Mouse (Mus musculus) layer of hippocampus, postnatal 10 days (tissue): ENCODE measurements around the gene Foxj3. TPM values are rescaled to one million over a fixed set of nuclear protein-coding genes. Genes with fewer than 3 reads are reported as not detected.

ENCODE experiments used
- DNase-seq, 2 experiments: peaks; one replicate each; pipeline ENCODE4 v3.0.0; 2021; ENCODE audit warnings: low spot score in 2 of 2
- total RNA-seq, 2 experiments: library from RNA; stranded (reverse); gene quantifications; 2 replicates each; pipeline ENCODE4 v1.2.3; 2021

Gene Foxj3
- total RNA-seq, 2 experiments from 2014 or later: 62.6 to 63.9 TPM

- no peak for DNase-seq
Observed at GRCm38 (mm10) chr4:119672685-119673084, 135.9 kb downstream of the Foxj3 start.

Other genes starting within 250 kb of the Foxj3 start
- 100 to 1,000 TPM; 798 to 928 TPM for gene Ybx1, start 242.4 kb upstream of the Foxj3 start, total RNA-seq
- 10 to 100 TPM; 23.0 to 26.7 TPM for gene Ppih, start 216.5 kb upstream of the Foxj3 start, total RNA-seq
- 10 to 100 TPM; 21.5 to 24.1 TPM for gene Ccdc30, start 121.5 kb upstream of the Foxj3 start, total RNA-seq
- 1 to 10 TPM; 6.1 to 6.2 TPM for gene Ppcs, start 114.6 kb upstream of the Foxj3 start, total RNA-seq
- not detected for gene Zmynd12, start 114.2 kb upstream of the Foxj3 start, total RNA-seq
- gene Rimkla, start 44.4 kb upstream of the Foxj3 start, total RNA-seq: 10 to 100 TPM; 25.4 to 29.5 TPM
- 10 to 100 TPM; 28.1 to 28.8 TPM for gene Frg2f1, start 2.5 kb downstream of the Foxj3 start, total RNA-seq
- not detected for gene Guca2a, start 100.7 kb downstream of the Foxj3 start, total RNA-seq
- not detected for gene Guca2b, start 122.0 kb downstream of the Foxj3 start, total RNA-seq
- gene Hivep3, start 196.8 kb downstream of the Foxj3 start, total RNA-seq: 10 to 100 TPM; 50.6 to 55.3 TPM